Mouse (Mus musculus): ENCODE measurements around the gene Qars. TPM values are rescaled to one million over a fixed set of nuclear protein-coding genes. Genes with fewer than 3 reads are reported as not detected.
A peak's percentile ranks its signal among the peaks of the same experiment; 100 is the strongest.

The Qars gene
- polyA plus RNA-seq (2015; fragmentation: Nextera tagmentation; extraction: Ambion mirVana): 104 and 107 TPM in 2 replicates

GRCm38 (mm10) chr9:108507619-108508434 lies at the start of gene Qars:
TSS of gene Qars (plus strand) at chr9:108507706.
- peak; percentile 91 for ATAC-seq (ENCODE audit: insufficient number of reproducible peaks, low FRiP score, low TSS enrichment, low read depth)
- WGBS: under 1% methylated on average over 37 of the region's 37 CpGs

DNA sequence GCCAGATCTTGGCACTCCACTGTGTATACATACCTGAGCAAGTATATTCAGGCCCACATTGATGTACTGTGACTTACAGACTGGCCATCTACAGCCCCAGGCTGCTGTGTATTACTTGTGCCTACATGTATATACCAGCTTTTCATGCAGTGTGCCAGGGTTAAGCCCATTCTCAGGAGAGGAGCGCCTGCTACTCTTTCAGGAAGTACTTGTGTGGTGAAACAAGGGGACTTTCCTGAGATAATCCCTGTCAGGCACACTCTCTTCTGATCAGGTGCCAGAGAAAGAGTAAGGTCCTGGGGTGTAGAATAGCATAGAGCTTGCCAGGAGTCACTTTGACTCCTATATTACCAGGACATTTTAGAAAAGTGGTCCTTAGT lies 47.6 kb upstream of the Qars start:
- 72% methylated on average over 1 of the region's 1 CpGs for WGBS
- Histone ChIP-seq H3K9ac (no peak overlapping the region), H3K27ac (peak overlapping the region; percentile 92), H3K9me3 (no peaks in the 10 kb centered on the region), H3K36me3 (peaks cover 22% of the 10 kb centered on the region), H3K27me3 (no peaks in the 10 kb centered on the region), H3K4me2 (peak overlapping the region; percentile 69), H3K4me3 (peak overlapping the region; percentile 90), H3K4me1 (peaks cover 21% of the 10 kb centered on the region)
- no peak for ATAC-seq (ENCODE audit: insufficient number of reproducible peaks, low FRiP score, low TSS enrichment, low read depth)

More at GRCm38 (mm10) chr9:108507619-108508434, at the start of gene Qars:
- Histone ChIP-seq H3K9ac (peak within 1 kb of the TSS; percentile 80), H3K27me3 (no peaks in the 10 kb centered on the region), H3K27ac (peak within 1 kb of the TSS; percentile 86), H3K4me2 (peak within 1 kb of the TSS; percentile 59), H3K9me3 (no peaks in the 10 kb centered on the region), H3K4me1 (peaks cover 17% of the 10 kb centered on the region), H3K4me3 (peak within 1 kb of the TSS; percentile 75), H3K36me3 (peaks cover 46% of the 10 kb centered on the region)

- Histone ChIP-seq H3K27ac (peak within 1 kb of the TSS; percentile 92), H3K36me3 (peaks cover 29% of the 10 kb centered on the region), H3K9me3 (no peaks in the 10 kb centered on the region), H3K4me2 (peak within 1 kb of the TSS; percentile 69), H3K4me1 (peaks cover 21% of the 10 kb centered on the region), H3K9ac (peak within 1 kb of the TSS; percentile 76), H3K27me3 (no peaks in the 10 kb centered on the region), H3K4me3 (peak within 1 kb of the TSS; percentile 90)
- 1% methylated on average over 49 of the region's 52 CpGs for WGBS
- ATAC-seq (ENCODE audit: insufficient number of reproducible peaks, low FRiP score, low TSS enrichment, low read depth): peak; percentile 66
Observed at GRCm38 (mm10) chr9:108460319-108461178, 47.0 kb upstream of the Qars start, which contains the start of gene Ccdc71. TSS of gene Ccdc71 (plus strand) at chr9:108460527.

DNA sequence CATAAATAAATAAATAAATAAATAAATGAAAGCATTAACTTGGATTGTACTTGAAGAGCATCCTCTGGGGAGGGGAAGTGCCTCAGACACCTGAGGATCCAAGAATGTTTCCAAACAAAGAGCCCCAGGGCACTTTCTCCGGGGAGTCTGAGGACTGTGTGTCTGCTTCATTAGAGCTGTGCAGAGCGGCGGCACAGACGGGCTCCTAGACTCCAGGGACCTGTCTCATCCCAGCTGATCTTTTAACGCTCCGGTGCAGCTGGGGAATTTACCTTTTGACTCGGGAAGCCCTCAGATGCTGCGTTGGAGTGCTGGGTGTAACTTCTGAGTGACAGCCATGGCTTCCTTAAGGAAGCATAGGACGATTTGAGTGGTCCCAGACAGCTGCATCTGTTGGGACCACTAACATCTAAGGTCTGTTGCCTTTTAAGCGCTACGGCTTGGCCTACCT lies 46.3 kb upstream of the Qars start, which contains the start of gene Klhdc8b:
Gene Klhdc8b, minus strand, starts transcription at position 401 of the 451 bp plus-strand sequence.
- peak within 1 kb of the TSS; percentile 92 for H3K27ac ChIP-seq
- H3K9me3 ChIP-seq: no peaks in the 10 kb centered on the region
- ATAC-seq (ENCODE audit: insufficient number of reproducible peaks, low FRiP score, low TSS enrichment, low read depth): no peak
- H3K4me2 ChIP-seq: peak within 1 kb of the TSS; percentile 69
- peak within 1 kb of the TSS; percentile 90 for H3K4me3 ChIP-seq
- H3K9ac ChIP-seq: peak within 1 kb of the TSS; percentile 76
- peaks cover 21% of the 10 kb centered on the region for H3K4me1 ChIP-seq
- no peaks in the 10 kb centered on the region for H3K27me3 ChIP-seq
- H3K36me3 ChIP-seq: peaks cover 35% of the 10 kb centered on the region
- 19% methylated on average over 11 of the region's 11 CpGs for WGBS

GRCm38 (mm10) chr9:108461675-108462074 lies 45.8 kb upstream of the Qars start:
- Histone ChIP-seq H3K9me3 (no peaks in the 10 kb centered on the region), H3K36me3 (peaks cover 38% of the 10 kb centered on the region), H3K9ac (no peak overlapping the region), H3K4me3 (peak overlapping the region; percentile 90), H3K27me3 (no peaks in the 10 kb centered on the region), H3K27ac (0 out of 2 replicates have a peak overlapping the region, but pooled peaks have one; percentile 92), H3K4me2 (peak overlapping the region; percentile 69), H3K4me1 (peaks cover 21% of the 10 kb centered on the region)
- no peak for ATAC-seq (ENCODE audit: insufficient number of reproducible peaks, low FRiP score, low TSS enrichment, low read depth)
- 84% methylated on average over 5 of the region's 5 CpGs for WGBS

GRCm38 (mm10) chr9:108462192-108462591 lies 45.3 kb upstream of the Qars start:
- H3K4me2 ChIP-seq: no peak overlapping the region
- 88% methylated on average over 10 of the region's 10 CpGs for WGBS
- H3K36me3 ChIP-seq: peaks cover 43% of the 10 kb centered on the region

DNA sequence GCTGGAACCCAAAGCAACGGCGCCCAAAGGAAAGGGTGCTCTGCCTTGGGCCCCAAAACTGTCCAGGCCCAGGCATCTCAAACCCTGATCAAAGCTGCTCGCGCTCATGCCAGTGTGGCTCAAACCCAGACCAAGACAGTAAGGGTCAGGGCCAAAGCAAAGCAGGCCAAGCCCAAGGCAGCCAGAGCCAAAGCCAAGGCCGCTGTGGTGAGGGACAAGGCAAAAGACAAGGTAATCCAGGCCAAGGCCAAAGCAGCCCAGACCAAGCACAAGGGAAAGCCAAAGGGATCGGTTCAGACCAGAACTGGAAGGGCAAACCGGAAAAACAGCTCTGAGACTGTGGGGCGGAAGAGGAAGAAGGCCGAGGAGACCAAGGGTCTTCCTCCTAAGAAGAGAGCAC lies 43.8 kb upstream of the Qars start:
- peaks cover 48% of the 10 kb centered on the region for H3K36me3 ChIP-seq
- H3K27me3 ChIP-seq: no peaks in the 10 kb centered on the region

More at GRCm38 (mm10) chr9:108462192-108462591, 45.3 kb upstream of the Qars start:
- Histone ChIP-seq H3K4me3 (0 out of 2 replicates have a peak overlapping the region, but pooled peaks have one; percentile 90), H3K9me3 (no peaks in the 10 kb centered on the region), H3K27me3 (no peaks in the 10 kb centered on the region), H3K27ac (no peak overlapping the region), H3K4me1 (peaks cover 21% of the 10 kb centered on the region), H3K9ac (no peak overlapping the region)
- no peak for ATAC-seq (ENCODE audit: insufficient number of reproducible peaks, low FRiP score, low TSS enrichment, low read depth)

GRCm38 (mm10) chr9:108466219-108466618 lies 41.3 kb upstream of the Qars start:
- H3K27me3 ChIP-seq: no peaks in the 10 kb centered on the region
- H3K4me1 ChIP-seq: peaks cover 12% of the 10 kb centered on the region
- ATAC-seq (ENCODE audit: insufficient number of reproducible peaks, low FRiP score, low TSS enrichment, low read depth): no peak
- H3K36me3 ChIP-seq: peaks cover 48% of the 10 kb centered on the region
- no peak overlapping the region for H3K4me2 ChIP-seq
- no peak overlapping the region for H3K9ac ChIP-seq
- no peak overlapping the region for H3K4me3 ChIP-seq
- H3K27ac ChIP-seq: no peak overlapping the region
- WGBS: 83% methylated on average over 2 of the region's 2 CpGs
- H3K9me3 ChIP-seq: no peaks in the 10 kb centered on the region

More for the DNA sequence above, 43.8 kb upstream of the Qars start:
- 93% methylated on average over 9 of the region's 9 CpGs for WGBS
- H3K4me2 ChIP-seq: no peak overlapping the region
- no peak for ATAC-seq (ENCODE audit: insufficient number of reproducible peaks, low FRiP score, low TSS enrichment, low read depth)
- H3K27ac ChIP-seq: no peak overlapping the region
- no peaks in the 10 kb centered on the region for H3K9me3 ChIP-seq
- peaks cover 21% of the 10 kb centered on the region for H3K4me1 ChIP-seq
- H3K4me3 ChIP-seq: no peak overlapping the region
- H3K9ac ChIP-seq: no peak overlapping the region

GRCm38 (mm10) chr9:108469430-108469829 lies 38.1 kb upstream of the Qars start:
- peaks cover 31% of the 10 kb centered on the region for H3K36me3 ChIP-seq
- no peaks in the 10 kb centered on the region for H3K4me1 ChIP-seq
- no peak overlapping the region for H3K9ac ChIP-seq
- no peak overlapping the region for H3K4me3 ChIP-seq
- H3K27me3 ChIP-seq: no peaks in the 10 kb centered on the region
- no peak overlapping the region for H3K4me2 ChIP-seq
- no peak overlapping the region for H3K27ac ChIP-seq
- ATAC-seq (ENCODE audit: insufficient number of reproducible peaks, low FRiP score, low TSS enrichment, low read depth): no peak
- 71% methylated on average over 5 of the region's 5 CpGs for WGBS
- no peaks in the 10 kb centered on the region for H3K9me3 ChIP-seq

- ATAC-seq (ENCODE audit: insufficient number of reproducible peaks, low FRiP score, low TSS enrichment, low read depth): no peak
Observed at GRCm38 (mm10) chr9:108469845-108470244, 37.7 kb upstream of the Qars start.

DNA sequence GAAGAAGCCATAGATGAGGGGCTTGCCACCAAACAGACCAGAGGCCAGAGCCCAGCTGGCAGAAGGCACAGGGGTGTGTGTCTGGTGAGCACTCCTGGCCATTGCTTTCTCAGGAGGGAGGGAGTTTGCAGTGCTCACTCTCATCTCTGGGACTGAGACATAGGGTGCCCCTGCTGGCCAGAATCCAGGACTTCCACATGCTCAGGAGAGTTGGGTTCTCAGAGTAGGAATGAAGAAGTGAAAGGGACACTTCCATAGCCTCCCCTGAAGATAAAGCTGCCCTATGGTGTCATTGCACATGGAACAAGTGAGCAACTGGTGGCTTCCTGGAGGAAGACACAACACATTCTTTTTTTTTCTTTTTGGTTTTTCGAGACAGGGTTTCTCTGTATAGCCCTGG lies 33.0 kb upstream of the Qars start:
- WGBS: 55% methylated on average over 1 of the region's 1 CpGs
- Histone ChIP-seq H3K4me3 (no peak overlapping the region), H3K4me2 (no peak overlapping the region), H3K9ac (no peak overlapping the region), H3K36me3 (no peaks in the 10 kb centered on the region), H3K27me3 (no peaks in the 10 kb centered on the region), H3K4me1 (peaks cover 6% of the 10 kb centered on the region), H3K9me3 (no peaks in the 10 kb centered on the region), H3K27ac (no peak overlapping the region)
- no peak for ATAC-seq (ENCODE audit: insufficient number of reproducible peaks, low FRiP score, low TSS enrichment, low read depth)

More at GRCm38 (mm10) chr9:108469845-108470244, 37.7 kb upstream of the Qars start:
- H3K4me1 ChIP-seq: no peaks in the 10 kb centered on the region
- no peaks in the 10 kb centered on the region for H3K9me3 ChIP-seq
- no peak overlapping the region for H3K9ac ChIP-seq
- H3K27ac ChIP-seq: no peak overlapping the region
- peaks cover 27% of the 10 kb centered on the region for H3K36me3 ChIP-seq
- 70% methylated on average over 4 of the region's 4 CpGs for WGBS
- H3K27me3 ChIP-seq: no peaks in the 10 kb centered on the region
- no peak overlapping the region for H3K4me2 ChIP-seq
- H3K4me3 ChIP-seq: no peak overlapping the region

Measured in limb, embryonic 15.5 days (tissue).